Mouse (Mus musculus) megakaryocyte, embryonic 14.5 days (primary cell): ENCODE results near the gene Prpsap2.

Source experiments
- FLI1 ChIP-seq: IDR thresholded peaks from 2 replicates; pipeline ENCODE4 v1.6.1; 2012; ENCODE audit warnings: low read length, inconsistent platforms, mixed read lengths
- GATA1 ChIP-seq: IDR thresholded peaks from 3 replicates; pipeline ENCODE4 v1.6.1; 2012; ENCODE audit warnings: mixed read lengths, low read length, inconsistent platforms, borderline replicate concordance

GRCm38 (mm10) chr11:61698852-61699251 lies 63.0 kb downstream of the Prpsap2 start:
- TF ChIP-seq GATA1 (no peak), FLI1 (no peak)
